In the genomic region with DNA sequence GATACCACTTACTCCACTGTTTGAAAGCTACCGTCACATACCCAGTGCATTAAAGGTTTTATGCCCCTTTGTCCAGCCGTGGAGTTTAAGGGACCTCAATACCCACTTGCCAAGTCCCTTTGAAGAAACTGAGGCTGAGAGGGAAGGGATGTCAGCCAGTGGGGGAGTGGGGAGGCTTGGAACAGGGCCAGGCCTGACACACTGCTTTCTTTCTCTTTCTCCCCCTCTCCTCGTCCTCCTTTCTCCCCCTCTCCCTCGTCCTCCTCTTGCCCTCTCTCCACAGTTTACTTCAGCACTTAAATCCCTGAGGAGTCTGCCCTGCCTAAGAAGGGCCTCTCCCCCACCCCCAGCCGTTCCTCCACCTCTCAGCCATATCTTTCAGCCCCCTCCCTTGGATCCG, we compare ENCODE assay signal across 9 mouse cellular contexts. TPM values are rescaled to one million over a fixed set of nuclear protein-coding genes. Genes with fewer than 3 reads are reported as not detected.
DNase-seq lines count a peak whose midpoint lies in the region; ATAC-seq and TF ChIP-seq lines count a peak whose summit lies in the region.
"Had no signal": no experiment of that assay in that cellular context is flagged by ENCODE, and none has a peak within 500 bp of the region (broad histone marks: within the 10 kb centered on the region; RNA-seq: fewer than 3 reads in every experiment).

No protein-coding gene starts in this region.

- WGBS in limb, embryonic 15.5 days: 54% methylated on average over 6 of the region's 6 CpGs
- WGBS in stomach, postnatal 0 days: 47% methylated on average over 6 of the region's 6 CpGs

- no peaks in the 10 kb centered on the region for H3K9me3 ChIP-seq in megakaryocyte, embryonic 14.5 days
- H3K9me3 ChIP-seq in limb, embryonic 15.5 days: no peaks in the 10 kb centered on the region
- H3K9me3 ChIP-seq in stomach, postnatal 0 days (ENCODE audit: control insufficient read depth, low read length): no peaks in the 10 kb centered on the region

- ATAC-seq in megakaryocyte, adult 5-6 weeks (ENCODE audit: poor library complexity, severe bottlenecking): no peak
- no peak for ATAC-seq in limb, embryonic 15.5 days (ENCODE audit: insufficient number of reproducible peaks, low FRiP score, low TSS enrichment, low read depth)
- ATAC-seq in stomach, postnatal 0 days (ENCODE audit: low FRiP score, low TSS enrichment): no peak

- peaks cover 77% of the 10 kb centered on the region for H3K4me1 ChIP-seq in megakaryocyte, embryonic 14.5 days
- H3K4me1 ChIP-seq in limb, embryonic 15.5 days: peaks cover 48% of the 10 kb centered on the region
- H3K4me1 ChIP-seq in stomach, postnatal 0 days (replicated peaks; ENCODE audit: control insufficient read depth, insufficient read depth): peaks cover 7% of the 10 kb centered on the region; the same call in 1 of the 2 replicates

- no peak overlapping the region for H3K9ac ChIP-seq in limb, embryonic 15.5 days
- no peak overlapping the region for H3K9ac ChIP-seq in stomach, postnatal 0 days (ENCODE audit: low read length)

- H3K4me2 ChIP-seq in limb, embryonic 15.5 days: peak overlapping the region; percentile 84; the same call in 1 of the 2 replicates
- H3K4me2 ChIP-seq in stomach, postnatal 0 days (replicated peaks; ENCODE audit: low read depth): peak overlapping the region; percentile 14; the same call in 1 of the 2 replicates

- no peaks in the 10 kb centered on the region for H3K27me3 ChIP-seq in megakaryocyte, embryonic 14.5 days (replicated peaks)
- no peaks in the 10 kb centered on the region for H3K27me3 ChIP-seq in limb, embryonic 15.5 days
- no peaks in the 10 kb centered on the region for H3K27me3 ChIP-seq in stomach, postnatal 0 days (ENCODE audit: control insufficient read depth, insufficient read depth, low read length)

- H3K36me3 ChIP-seq in megakaryocyte, embryonic 14.5 days (replicated peaks; ENCODE audit: low read length): peaks cover 40% of the 10 kb centered on the region
- peaks cover 28% of the 10 kb centered on the region for H3K36me3 ChIP-seq in limb, embryonic 15.5 days
- peaks cover 7% of the 10 kb centered on the region; the same call in 1 of the 2 replicates for H3K36me3 ChIP-seq in stomach, postnatal 0 days (ENCODE audit: control insufficient read depth, insufficient read depth, low read length)

- no peak for TF ChIP-seq CTCF in stomach, postnatal 0 days (IDR thresholded peaks at IDR 0.05; ENCODE audit: low read depth)

- H3K4me3 ChIP-seq in megakaryocyte, embryonic 14.5 days (replicated peaks): peak overlapping the region; percentile 99
- peak overlapping the region; percentile 72; the same call in 1 of the 2 replicates for H3K4me3 ChIP-seq in limb, embryonic 15.5 days
- H3K4me3 ChIP-seq in stomach, postnatal 0 days (ENCODE audit: low read depth, low read length): no peak overlapping the region

- H3K27ac ChIP-seq in limb, embryonic 15.5 days: 0 out of 2 replicates have a peak overlapping the region, but pooled peaks have one; percentile 27
- H3K27ac ChIP-seq in stomach, postnatal 0 days (replicated peaks): no peak overlapping the region

- DNase-seq in cerebellum, adult 9-11 months: peak; percentile 50
- no peak for DNase-seq in cerebellum, adult 8-10 months
- DNase-seq in stomach, postnatal 0 days (ENCODE audit: low spot score): no peak
- no peak for DNase-seq in embryo, embryonic 9.5 days (ENCODE audit: extremely low spot score)
- DNase-seq in ovary, adult 18-20 months (ENCODE audit: low spot score): no peak
- DNase-seq: kidney, postnatal 36 days had no signal

- TF ChIP-seq EP300 in stomach, postnatal 0 days (optimal IDR thresholded peaks at IDR 0.05): no peak

RNA-seq across cellular contexts. Expression of a gene that starts 2.1 kb away (rescaled TPM):
- polyA plus RNA-seq in megakaryocyte, embryonic 14.5 days (2012; ENCODE audit: insufficient read depth, low replicate concordance): 61.5 and 159 TPM in 2 replicates
- 53.9 and 66.6 TPM in 2 replicates for total RNA-seq in megakaryocyte, adult 5-6 weeks (2015)
- 11.2 and 21.8 TPM in 2 replicates for total RNA-seq in megakaryocyte, adult 5-6 weeks (2017)
- polyA plus RNA-seq in limb, embryonic 15.5 days (2015; fragmentation: Nextera tagmentation; extraction: Ambion mirVana): 95.0 and 103 TPM in 2 replicates
- 43.0 and 53.7 TPM in 2 replicates for polyA plus RNA-seq in stomach, postnatal 0 days (2015; fragmentation: Nextera tagmentation; extraction: Ambion mirVana)

RNA-seq across cellular contexts. Expression of a gene that starts 4.7 kb away (rescaled TPM):
- 42.3 and 83.5 TPM in 2 replicates for polyA plus RNA-seq in megakaryocyte, embryonic 14.5 days (2012; ENCODE audit: insufficient read depth, low replicate concordance)
- total RNA-seq in megakaryocyte, adult 5-6 weeks (2015): 6.7 and 12.5 TPM in 2 replicates
- 7.9 and 8.5 TPM in 2 replicates for total RNA-seq in megakaryocyte, adult 5-6 weeks (2017)
- 24.3 and 28.9 TPM in 2 replicates for polyA plus RNA-seq in limb, embryonic 15.5 days (2015; fragmentation: Nextera tagmentation; extraction: Ambion mirVana)
- polyA plus RNA-seq in stomach, postnatal 0 days (2015; fragmentation: Nextera tagmentation; extraction: Ambion mirVana): 7.7 and 13.1 TPM in 2 replicates

RNA-seq across cellular contexts. Expression of a gene that starts 19.8 kb away (rescaled TPM):
- polyA plus RNA-seq in megakaryocyte, embryonic 14.5 days (2012; ENCODE audit: insufficient read depth, low replicate concordance): 40.2 and 62.0 TPM in 2 replicates
- 13.2 and 15.7 TPM in 2 replicates for total RNA-seq in megakaryocyte, adult 5-6 weeks (2015)
- 11.4 and 26.6 TPM in 2 replicates for total RNA-seq in megakaryocyte, adult 5-6 weeks (2017)
- polyA plus RNA-seq in limb, embryonic 15.5 days (2015; fragmentation: Nextera tagmentation; extraction: Ambion mirVana): 64.8 and 65.5 TPM in 2 replicates
- polyA plus RNA-seq in stomach, postnatal 0 days (2015; fragmentation: Nextera tagmentation; extraction: Ambion mirVana): 28.4 and 30.8 TPM in 2 replicates

RNA-seq across cellular contexts. Expression of a gene that starts 29.8 kb away (rescaled TPM):
- polyA plus RNA-seq in megakaryocyte, embryonic 14.5 days (2012; ENCODE audit: insufficient read depth, low replicate concordance): 7.5 and 44.1 TPM in 2 replicates
- total RNA-seq in megakaryocyte, adult 5-6 weeks (2015): not detected in 2 replicates
- total RNA-seq in megakaryocyte, adult 5-6 weeks (2017): not detected in 2 replicates
- 0.58 and 0.68 TPM in 2 replicates for polyA plus RNA-seq in limb, embryonic 15.5 days (2015; fragmentation: Nextera tagmentation; extraction: Ambion mirVana)
- 0.29 and 0.41 TPM in 2 replicates for polyA plus RNA-seq in stomach, postnatal 0 days (2015; fragmentation: Nextera tagmentation; extraction: Ambion mirVana)

RNA-seq across cellular contexts. Expression of a gene that starts 30.9 kb away (rescaled TPM):
- 60.9 and 88.1 TPM in 2 replicates for polyA plus RNA-seq in megakaryocyte, embryonic 14.5 days (2012; ENCODE audit: insufficient read depth, low replicate concordance)
- total RNA-seq in megakaryocyte, adult 5-6 weeks (2015): 18.8 and 20.5 TPM in 2 replicates
- total RNA-seq in megakaryocyte, adult 5-6 weeks (2017): 17.7 and 20.2 TPM in 2 replicates
- 12.9 and 13.7 TPM in 2 replicates for polyA plus RNA-seq in limb, embryonic 15.5 days (2015; fragmentation: Nextera tagmentation; extraction: Ambion mirVana)
- polyA plus RNA-seq in stomach, postnatal 0 days (2015; fragmentation: Nextera tagmentation; extraction: Ambion mirVana): 14.6 and 16.7 TPM in 2 replicates
